Mouse (Mus musculus) CH12.LX (cell line): ENCODE data around the gene Spaca9. TPM values are rescaled to one million over a fixed set of nuclear protein-coding genes. Genes with fewer than 3 reads are reported as not detected.

Experiments
- DNase-seq: peaks from one replicate; pipeline ENCODE4 v3.0.0-alpha.2; 2013; ENCODE audit errors: extremely low read depth
- H3K27ac ChIP-seq: 2 replicates; pipeline ENCODE4 v1.5.1; 2012; ENCODE audit warnings: low read depth, mild to moderate bottlenecking, control low read depth, moderate library complexity; ENCODE audit not compliant: insufficient read depth
- H3K27me3 ChIP-seq: replicated peaks from 2 replicates; pipeline ENCODE3; 2012; ENCODE audit warnings: inconsistent platforms
- H3K36me3 ChIP-seq, 2 experiments: replicated peaks in 1 of 2; 2 replicates each; pipeline versions ENCODE3 to v1.6.1; 2012; ENCODE audit warnings: inconsistent platforms in 1 of 2, low read length in 1 of 2, mild to moderate bottlenecking in 1 of 2, mixed read lengths in 1 of 2, moderate library complexity in 1 of 2; ENCODE audit not compliant: control insufficient read depth in 1 of 2, insufficient read depth in 1 of 2
- H3K4me1 ChIP-seq, 2 experiments: 2 replicates each; pipeline ENCODE4 v1.6.1; 2012; ENCODE audit warnings: inconsistent platforms in 1 of 2, moderate library complexity in 1 of 2; ENCODE audit not compliant: insufficient read depth in 2 of 2, control insufficient read depth in 1 of 2
- H3K4me2 ChIP-seq: 2 replicates; pipeline ENCODE4 v1.6.1; 2012; ENCODE audit warnings: low read depth, mild to moderate bottlenecking, control low read depth; ENCODE audit not compliant: poor library complexity, insufficient read depth, severe bottlenecking
- H3K4me3 ChIP-seq, 3 experiments: fragments of 150-350 bp in 1 of 3; sonication (generic) in 1 of 3; replicated peaks in 1 of 3; 2 replicates each; pipeline versions ENCODE3 to v1.5.1; 2011 to 2012; ENCODE audit warnings: low read depth in 2 of 3, low read length in 2 of 3, mild to moderate bottlenecking in 2 of 3, moderate library complexity in 2 of 3, control low read depth in 1 of 3, improper control_type of control experiment in 1 of 3, inconsistent platforms in 1 of 3, mixed read lengths in 1 of 3; ENCODE audit not compliant: poor library complexity in 1 of 3
- H3K79me2 ChIP-seq: replicated peaks from 2 replicates; pipeline ENCODE4 v1.6.1; 2012; ENCODE audit warnings: mild to moderate bottlenecking, moderate library complexity; ENCODE audit not compliant: control insufficient read depth, poor library complexity, insufficient read depth, severe bottlenecking; ENCODE audit errors: extremely low read depth
- H3K9ac ChIP-seq: 2 replicates; pipeline ENCODE4 v1.6.1; 2012; ENCODE audit warnings: low read depth, mild to moderate bottlenecking, control low read depth, moderate library complexity; ENCODE audit not compliant: insufficient read depth
- H3K9me3 ChIP-seq: replicated peaks from 2 replicates; pipeline ENCODE3; 2012; ENCODE audit warnings: low read length, inconsistent platforms, mixed read lengths
- CTCF ChIP-seq, 2 experiments: IDR thresholded peaks in 1 of 2; conservative IDR thresholded peaks in 1 of 2; 2 replicates each; pipeline ENCODE4 v1.5.1; 2011 to 2012; ENCODE audit warnings: low read depth in 2 of 2, low read length in 2 of 2, improper control_type of control experiment in 1 of 2, inconsistent platforms in 1 of 2, mild to moderate bottlenecking in 1 of 2, moderate library complexity in 1 of 2
- ELF1 ChIP-seq: IDR thresholded peaks from 2 replicates; pipeline ENCODE4 v1.6.1; 2014; ENCODE audit warnings: low read depth, mild to moderate bottlenecking, inconsistent platforms, low read length, improper control_type of control experiment
- EP300 ChIP-seq: IDR thresholded peaks from 2 replicates; pipeline ENCODE4 v1.6.1; 2011; ENCODE audit warnings: low read length, improper control_type of control experiment
- GABPA ChIP-seq: IDR thresholded peaks from 2 replicates; pipeline ENCODE4 v1.6.1; 2012; ENCODE audit warnings: low read depth, low read length, improper control_type of control experiment, inconsistent platforms; ENCODE audit not compliant: insufficient replicate concordance
- HCFC1 ChIP-seq: IDR thresholded peaks from 2 replicates; pipeline ENCODE4 v1.6.1; 2012; ENCODE audit warnings: low read depth, mild to moderate bottlenecking, inconsistent platforms, low read length, improper control_type of control experiment
- IRF4 ChIP-seq: IDR thresholded peaks from 2 replicates; pipeline ENCODE4 v1.6.1; 2014; ENCODE audit warnings: low read depth, mild to moderate bottlenecking, inconsistent platforms, low read length, improper control_type of control experiment
- JUN ChIP-seq: IDR thresholded peaks from 2 replicates; pipeline ENCODE4 v1.6.1; 2011; ENCODE audit warnings: low read depth, mild to moderate bottlenecking, low read length, improper control_type of control experiment, moderate library complexity; ENCODE audit not compliant: insufficient read depth
- JUND ChIP-seq: conservative IDR thresholded peaks from 2 replicates; pipeline ENCODE4 v1.6.1; 2011; ENCODE audit warnings: low read depth, low read length, improper control_type of control experiment
- KAT2A ChIP-seq: IDR thresholded peaks from 2 replicates; pipeline ENCODE4 v1.6.1; 2012; ENCODE audit warnings: low read length, improper control_type of control experiment, inconsistent platforms; ENCODE audit not compliant: insufficient replicate concordance
- MAX ChIP-seq: IDR thresholded peaks from 2 replicates; pipeline ENCODE4 v1.6.1; 2011; ENCODE audit warnings: low read length, improper control_type of control experiment
- MAZ ChIP-seq: IDR thresholded peaks from 2 replicates; pipeline ENCODE4 v1.6.1; 2012; ENCODE audit warnings: low read depth, mild to moderate bottlenecking, inconsistent platforms, low read length, improper control_type of control experiment, moderate library complexity
- NRF1 ChIP-seq: IDR thresholded peaks from 2 replicates; pipeline ENCODE4 v1.6.1; 2014; ENCODE audit warnings: low read depth, mild to moderate bottlenecking, inconsistent platforms, low read length, improper control_type of control experiment, moderate library complexity
- POLR2AphosphoS2 ChIP-seq: IDR thresholded peaks from 2 replicates; pipeline ENCODE4 v1.6.1; 2011; ENCODE audit warnings: low read depth, low read length, improper control_type of control experiment
- RAD21 ChIP-seq: IDR thresholded peaks from 2 replicates; pipeline ENCODE4 v1.6.1; 2011; ENCODE audit warnings: low read depth, mild to moderate bottlenecking, low read length, improper control_type of control experiment, moderate library complexity
- RCOR1 ChIP-seq: conservative IDR thresholded peaks from 2 replicates; pipeline ENCODE4 v1.6.1; 2012; ENCODE audit warnings: low read depth, mild to moderate bottlenecking, inconsistent platforms, low read length, improper control_type of control experiment
- SIN3A ChIP-seq: IDR thresholded peaks from 2 replicates; pipeline ENCODE4 v1.6.1; 2012; ENCODE audit warnings: low read length, improper control_type of control experiment, inconsistent platforms
- TBP ChIP-seq: conservative IDR thresholded peaks from 2 replicates; pipeline ENCODE4 v1.6.1; 2011; ENCODE audit warnings: low read depth, low read length, improper control_type of control experiment
- UBTF ChIP-seq: IDR thresholded peaks from 2 replicates; pipeline ENCODE4 v1.6.1; 2012; ENCODE audit warnings: low read depth, mild to moderate bottlenecking, inconsistent platforms, low read length, improper control_type of control experiment, moderate library complexity
- USF1 ChIP-seq: IDR thresholded peaks from 2 replicates; pipeline ENCODE4 v1.6.1; 2014; ENCODE audit warnings: low read depth, mild to moderate bottlenecking, inconsistent platforms, low read length, improper control_type of control experiment
- ZC3H11A ChIP-seq: IDR thresholded peaks from 2 replicates; pipeline ENCODE4 v1.6.1; 2012; ENCODE audit warnings: low read depth, mild to moderate bottlenecking, inconsistent platforms, low read length, improper control_type of control experiment
- ZNF384 ChIP-seq: IDR thresholded peaks from 2 replicates; pipeline ENCODE4 v1.6.1; 2012; ENCODE audit warnings: low read depth, low read length, improper control_type of control experiment, inconsistent platforms
- dilution Hi-C: fragments of 300-500 bp; cut with MboI; formaldehyde crosslinking; loops from 2 replicates; pipeline ENCODE4 v1.14.3; 2020; ENCODE audit warnings: low sequenced_read_pairs; ENCODE audit not compliant: extremely low pct_unique_long_range_greater_than_20kb, extremely low pct_ligation_motif_present
- in situ Hi-C: fragments of 300-500 bp; cut with MboI; formaldehyde crosslinking; loops from 3 replicates; pipeline ENCODE4 v1.14.3; 2019; ENCODE audit warnings: low sequenced_read_pairs, low pct_ligation_motif_present, low pct_unique_long_range_greater_than_20kb, mixed read lengths
- polyA plus RNA-seq: library from polyadenylated mRNA; unstranded; fragments of >175 nt; gene quantifications from 2 replicates; pipeline ENCODE4 v1.2.1, GENCODE M21; 2012; ENCODE audit warnings: low read depth; ENCODE audit not compliant: insufficient read length
- total RNA-seq, 2 experiments: library from RNA; depleted of rRNA; stranded (reverse); fragments of 300-350 nt in 1 of 2; fragments of >200 nt in 1 of 2; gene quantifications; 2 replicates each; pipeline ENCODE4 v1.2.3; 2012 to 2014

Gene Spaca9
- total and polyA plus RNA-seq, 3 experiments, result 9.2 to 13.1 (median 9.8) TPM

DNA sequence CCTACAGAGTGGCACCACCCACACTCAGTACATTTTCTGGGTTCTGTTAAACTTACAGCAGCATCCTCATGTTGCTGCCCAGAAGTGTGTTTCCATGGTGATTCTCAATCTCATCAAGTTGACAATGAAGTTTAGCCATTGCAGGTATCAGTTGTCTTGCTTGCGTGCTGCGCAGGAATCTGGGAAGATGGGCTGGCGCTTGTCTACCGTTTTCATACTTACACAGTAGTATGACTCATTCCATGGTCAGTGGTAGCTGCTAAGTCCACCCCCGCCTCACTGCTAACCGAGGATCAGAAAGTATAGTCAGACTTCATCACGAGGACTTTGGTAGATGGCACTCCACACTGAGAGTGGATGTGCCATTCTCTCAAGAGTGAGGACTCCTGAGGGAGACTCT lies 46.2 kb downstream of the Spaca9 start:
- H3K27ac ChIP-seq, result no peak overlapping the region
- H3K4me2 ChIP-seq, result no peak overlapping the region
- no peak overlapping the region for H3K4me3 ChIP-seq
- no peaks in the 10 kb centered on the region for H3K27me3 ChIP-seq
- no peak for DNase-seq
- TF ChIP-seq ZNF384, result no peak
- no peak for TF ChIP-seq JUN
- no peak for TF ChIP-seq HCFC1
- TF ChIP-seq GABPA, result no peak
- TF ChIP-seq RCOR1, result no peak
- no peak for TF ChIP-seq RAD21
- TF ChIP-seq USF1, result no peak
- no peak for TF ChIP-seq ELF1
- TF ChIP-seq UBTF, result no peak
- TF ChIP-seq JUND, result no peak
- no peak for TF ChIP-seq SIN3A
- TF ChIP-seq KAT2A, result no peak
- TF ChIP-seq POLR2AphosphoS2, result no peak
- TF ChIP-seq NRF1, result no peak
- no peak for TF ChIP-seq TBP
- TF ChIP-seq CTCF (conservative IDR thresholded peaks at IDR 0.05 in 1 of 2, IDR thresholded peaks at IDR 0.05 in 1 of 2; ENCODE audit: low read depth in 2 of 2, low read length in 2 of 2), result no peak
- no peak for TF ChIP-seq MAX
- no peak for TF ChIP-seq ZC3H11A
- TF ChIP-seq EP300, result no peak
- TF ChIP-seq, all 38 proteins: peak for 0
- Histone ChIP-seq H3K9me3 (no peaks in the 10 kb centered on the region), H3K79me2 (no peaks in the 10 kb centered on the region), H3K9ac (no peak overlapping the region), H3K36me3 (peaks cover 7 to 41% of the 10 kb centered on the region in 2 experiments), H3K4me1 (peaks cover 0 to 22% of the 10 kb centered on the region in 2 experiments; a peak in 1 of 4 replicates)
- dilution Hi-C loops, result no loop called here
- in situ Hi-C loops, result no loop called here

DNA sequence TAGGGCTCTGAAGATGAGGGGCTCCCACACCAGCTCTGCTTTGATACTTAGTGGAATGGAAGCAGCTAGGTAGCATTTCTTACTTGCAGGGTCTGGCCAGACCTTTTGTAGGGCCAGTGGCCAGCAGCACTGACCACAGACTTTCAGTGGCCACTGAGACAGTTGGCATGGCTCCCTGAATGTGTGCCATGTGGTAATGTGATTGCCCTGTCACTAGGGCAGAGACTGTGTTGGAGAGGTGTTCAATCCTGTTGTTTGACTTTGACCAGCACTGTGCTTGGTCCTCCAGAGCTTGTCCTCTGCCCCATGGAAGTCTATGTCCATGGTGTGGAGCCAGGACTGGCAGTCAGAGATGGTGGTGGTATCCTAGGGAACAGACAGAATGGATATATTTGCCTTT lies 49.0 kb downstream of the Spaca9 start:
- dilution Hi-C loops, result no loop called here
- no peak overlapping the region for H3K4me2 ChIP-seq
- no peak for DNase-seq
- peaks cover 3% of the 10 kb centered on the region; the same call in 1 of the 2 replicates for H3K79me2 ChIP-seq
- H3K4me1 ChIP-seq, result peaks cover 0 to 20% of the 10 kb centered on the region in 2 experiments; a peak in 2 of 4 replicates
- TF ChIP-seq EP300, result no peak
- TF ChIP-seq RCOR1, result no peak
- TF ChIP-seq IRF4, result no peak
- no peak for TF ChIP-seq GABPA
- TF ChIP-seq ZC3H11A, result no peak
- TF ChIP-seq POLR2AphosphoS2, result no peak
- no peak for TF ChIP-seq MAZ
- peaks cover 0 to 22% of the 10 kb centered on the region in 2 experiments for H3K36me3 ChIP-seq
- no peak overlapping the region for H3K4me3 ChIP-seq
- in situ Hi-C loops, result no loop called here
- no peak overlapping the region for H3K9ac ChIP-seq
- H3K27ac ChIP-seq, result no peak overlapping the region
- no peaks in the 10 kb centered on the region for H3K27me3 ChIP-seq
- no peaks in the 10 kb centered on the region for H3K9me3 ChIP-seq
